Mouse (Mus musculus) CH12.LX (cell line): ENCODE data around the gene H2-M10.6.

Experiments used
- BHLHE40 ChIP-seq: IDR thresholded peaks from 2 replicates; pipeline ENCODE4 v1.6.1; 2011; ENCODE audit warnings: mild to moderate bottlenecking, low read depth, low read length, improper control_type of control experiment
- CHD2 ChIP-seq: IDR thresholded peaks from 2 replicates; pipeline ENCODE4 v1.6.1; 2011; ENCODE audit warnings: low read length, improper control_type of control experiment
- CTCF ChIP-seq, 2 experiments: IDR thresholded peaks in 1 of 2; conservative IDR thresholded peaks in 1 of 2; 2 replicates each; pipeline ENCODE4 v1.5.1; 2011 to 2012; ENCODE audit warnings: low read depth in 2 of 2, low read length in 2 of 2, improper control_type of control experiment in 1 of 2, inconsistent platforms in 1 of 2, mild to moderate bottlenecking in 1 of 2, moderate library complexity in 1 of 2
- E2F4 ChIP-seq: IDR thresholded peaks from 2 replicates; pipeline ENCODE4 v1.6.1; 2011; ENCODE audit warnings: low read depth, low read length, improper control_type of control experiment; ENCODE audit not compliant: insufficient replicate concordance
- EP300 ChIP-seq: IDR thresholded peaks from 2 replicates; pipeline ENCODE4 v1.6.1; 2011; ENCODE audit warnings: low read length, improper control_type of control experiment
- MAX ChIP-seq: IDR thresholded peaks from 2 replicates; pipeline ENCODE4 v1.6.1; 2011; ENCODE audit warnings: low read length, improper control_type of control experiment
- MAZ ChIP-seq: IDR thresholded peaks from 2 replicates; pipeline ENCODE4 v1.6.1; 2012; ENCODE audit warnings: low read depth, mild to moderate bottlenecking, inconsistent platforms, low read length, improper control_type of control experiment, moderate library complexity
- MEF2A ChIP-seq: IDR thresholded peaks from 2 replicates; pipeline ENCODE4 v1.6.1; 2014; ENCODE audit warnings: low read depth, mild to moderate bottlenecking, inconsistent platforms, low read length, improper control_type of control experiment, borderline replicate concordance
- MXI1 ChIP-seq: IDR thresholded peaks from 2 replicates; pipeline ENCODE4 v1.6.1; 2011; ENCODE audit warnings: mild to moderate bottlenecking, low read depth, low read length, improper control_type of control experiment
- NRF1 ChIP-seq: IDR thresholded peaks from 2 replicates; pipeline ENCODE4 v1.6.1; 2014; ENCODE audit warnings: low read depth, mild to moderate bottlenecking, inconsistent platforms, low read length, improper control_type of control experiment, moderate library complexity
- POLR2A ChIP-seq: IDR thresholded peaks from 2 replicates; pipeline ENCODE4 v1.6.1; 2011; ENCODE audit warnings: low read depth, mild to moderate bottlenecking, improper control_type of control experiment, low read length
- POLR2AphosphoS2 ChIP-seq: IDR thresholded peaks from 2 replicates; pipeline ENCODE4 v1.6.1; 2011; ENCODE audit warnings: low read depth, low read length, improper control_type of control experiment
- USF1 ChIP-seq: IDR thresholded peaks from 2 replicates; pipeline ENCODE4 v1.6.1; 2014; ENCODE audit warnings: low read depth, mild to moderate bottlenecking, inconsistent platforms, low read length, improper control_type of control experiment

GRCm38 (mm10) chr17:36839931-36840330 lies 28.0 kb downstream of the H2-M10.6 start:
- TF ChIP-seq MXI1, result no peak
- TF ChIP-seq MEF2A, result no peak
- no peak for TF ChIP-seq USF1
- no peak for TF ChIP-seq CTCF (conservative IDR thresholded peaks at IDR 0.05 in 1 of 2, IDR thresholded peaks at IDR 0.05 in 1 of 2; ENCODE audit: low read depth in 2 of 2, low read length in 2 of 2)
- no peak for TF ChIP-seq EP300
- TF ChIP-seq POLR2AphosphoS2, result no peak
- no peak for TF ChIP-seq POLR2A
- no peak for TF ChIP-seq CHD2
- TF ChIP-seq NRF1, result no peak
- no peak for TF ChIP-seq MAZ
- no peak for TF ChIP-seq E2F4
- no peak for TF ChIP-seq BHLHE40
- TF ChIP-seq MAX, result no peak
